Mouse (Mus musculus) right cerebral cortex, postnatal 4 days (tissue): ENCODE measurements around the gene Cpt1c.

Experiments
- DNase-seq: peaks from one replicate; pipeline ENCODE4 v3.0.0-alpha.2; 2022

The Cpt1c gene

DNA sequence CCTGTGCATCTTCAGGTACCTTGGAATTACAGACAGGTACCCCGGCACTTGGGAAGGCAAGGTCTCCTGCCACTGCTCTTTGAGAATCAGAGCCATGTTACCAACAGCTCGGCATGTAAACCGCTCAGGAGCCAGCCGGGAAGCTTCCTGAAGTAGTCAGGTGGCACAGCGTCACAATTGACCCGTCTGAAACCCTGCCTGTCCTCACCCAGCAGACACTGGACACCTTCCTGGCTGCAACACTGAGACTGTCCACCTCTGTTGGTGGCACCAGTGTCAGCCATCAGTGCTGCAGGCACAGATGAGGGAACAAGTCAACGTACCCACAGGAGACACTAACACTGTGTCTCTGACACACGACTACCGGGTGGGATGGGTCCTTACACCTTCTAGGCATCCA is 59.3 kb downstream of the Cpt1c start:
- no peak for DNase-seq

DNA sequence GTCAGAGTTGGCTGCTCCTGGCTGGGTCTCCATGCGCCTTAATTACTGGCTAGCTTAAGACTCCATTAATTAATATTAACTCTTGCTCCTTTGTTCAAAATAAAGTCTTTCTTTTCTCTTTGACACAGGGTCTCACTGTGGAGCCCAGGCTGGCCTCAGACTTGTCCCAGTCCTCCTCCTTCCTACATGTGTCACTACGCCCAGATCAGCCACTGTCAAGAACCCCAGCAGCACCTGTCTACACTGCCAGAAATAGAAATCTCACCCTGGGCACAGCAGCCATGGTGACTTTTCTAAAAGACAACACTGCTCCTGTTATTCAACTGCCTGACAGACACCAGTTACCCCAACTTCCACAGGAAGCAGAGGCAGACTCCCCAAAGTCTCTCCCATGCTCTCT is 60.3 kb downstream of the Cpt1c start:
- DNase-seq = no peak
